Mouse (Mus musculus) yolk sac, embryonic 10.5 days (tissue): ENCODE measurements around the gene Prss2.
"Not testable (repeated sequence)": the region's sequence is repeated elsewhere in the genome, so short reads cannot be mapped to it uniquely, and the experiment has no call there.

Source experiments
- DNase-seq: peaks from one replicate; pipeline ENCODE4 v3.0.0-alpha.2; 2017; ENCODE audit warnings: low spot score

The Prss2 gene

GRCm38 (mm10) chr6:41521487-41521886 lies at the start of gene Prss2:
Gene Prss2, plus strand, starts transcription at chr6:41521787.
- DNase-seq, result no peak

- no peak for DNase-seq
These were observed 22.2 kb upstream of the Prss2 start for GRCm38 (mm10) chr6:41499374-41499773.

GRCm38 (mm10) chr6:41504915-41505314 lies 16.7 kb upstream of the Prss2 start:
- DNase-seq, result no peak

GRCm38 (mm10) chr6:41505323-41505722 lies 16.3 kb upstream of the Prss2 start:
- no peak for DNase-seq

- no peak for DNase-seq
These were observed 3.5 kb upstream of the Prss2 start for GRCm38 (mm10) chr6:41518017-41518524.

GRCm38 (mm10) chr6:41526453-41526852 lies 4.9 kb downstream of the Prss2 start:
- no peak for DNase-seq

GRCm38 (mm10) chr6:41527402-41527801 lies 5.8 kb downstream of the Prss2 start:
- DNase-seq, result no peak

GRCm38 (mm10) chr6:41529987-41530386 lies 8.4 kb downstream of the Prss2 start:
- not testable (repeated sequence) for DNase-seq

GRCm38 (mm10) chr6:41532181-41532580 lies 10.6 kb downstream of the Prss2 start:
- no peak for DNase-seq

GRCm38 (mm10) chr6:41532687-41533284 lies 11.2 kb downstream of the Prss2 start:
- DNase-seq, result no peak

GRCm38 (mm10) chr6:41537376-41537775 lies 15.8 kb downstream of the Prss2 start:
- no peak for DNase-seq

- DNase-seq, result not testable (repeated sequence)
These were observed 16.7 kb downstream of the Prss2 start for GRCm38 (mm10) chr6:41538296-41538695.

GRCm38 (mm10) chr6:41540746-41541145 lies 19.2 kb downstream of the Prss2 start:
- DNase-seq, result no peak

GRCm38 (mm10) chr6:41541746-41542145 lies 20.2 kb downstream of the Prss2 start:
- DNase-seq, result no peak

GRCm38 (mm10) chr6:41542983-41543382 lies 21.4 kb downstream of the Prss2 start:
- DNase-seq, result no peak

- DNase-seq, result no peak
These were observed 21.9 kb downstream of the Prss2 start for GRCm38 (mm10) chr6:41543411-41544050.

- DNase-seq, result no peak
These were observed 22.9 kb downstream of the Prss2 start for GRCm38 (mm10) chr6:41544381-41544924.

- DNase-seq, result no peak
These were observed 23.7 kb downstream of the Prss2 start for GRCm38 (mm10) chr6:41545266-41545665.

GRCm38 (mm10) chr6:41547056-41547650 lies 25.6 kb downstream of the Prss2 start:
- DNase-seq, result no peak

GRCm38 (mm10) chr6:41548286-41548685 lies 26.7 kb downstream of the Prss2 start:
- no peak for DNase-seq

- no peak for DNase-seq
These were observed 31.9 kb downstream of the Prss2 start for GRCm38 (mm10) chr6:41553356-41554010.
